Comparison of ENCODE assay signal across 8 mouse cellular contexts in genomic region chr7:100029307-100029706, GRCm38 (mm10). TPM values are rescaled to one million over a fixed set of nuclear protein-coding genes. Genes with fewer than 3 reads are reported as not detected.
DNase-seq lines count a peak whose midpoint lies in the region; ATAC-seq and TF ChIP-seq lines count a peak whose summit lies in the region.

No protein-coding gene starts in this region.

- H3K27ac ChIP-seq in hindbrain, postnatal 0 days, result no peak overlapping the region
- no peak overlapping the region for H3K27ac ChIP-seq in hindbrain, embryonic 12.5 days

- DNase-seq in hindbrain, postnatal 0 days (ENCODE audit: low spot score), result peak; percentile 62
- DNase-seq in B cell, adult 2 months, result peak; percentile 37 to 46
- DNase-seq in brain, embryonic 14.5 days (ENCODE audit: low read depth), result peak; percentile 10
- peak; percentile 15 for DNase-seq in lung, postnatal 14 days
- no peak for DNase-seq in urinary bladder, adult 18-20 months (ENCODE audit: low spot score in 2 of 2)
- DNase-seq in cerebellum, adult 8-10 months, result no peak
- no peak for DNase-seq in urinary bladder, postnatal 10 days (ENCODE audit: low spot score)

- H3K27me3 ChIP-seq in hindbrain, postnatal 0 days (ENCODE audit: insufficient read depth, low read length), result no peaks in the 10 kb centered on the region
- H3K27me3 ChIP-seq in hindbrain, embryonic 12.5 days, result no peaks in the 10 kb centered on the region

- no peak overlapping the region for H3K9ac ChIP-seq in hindbrain, postnatal 0 days (replicated peaks; ENCODE audit: low read length)
- no peak overlapping the region for H3K9ac ChIP-seq in hindbrain, embryonic 12.5 days

- no peaks in the 10 kb centered on the region for H3K9me3 ChIP-seq in hindbrain, postnatal 0 days (ENCODE audit: low read length)
- no peaks in the 10 kb centered on the region for H3K9me3 ChIP-seq in hindbrain, embryonic 12.5 days (replicated peaks)

- 40% methylated on average over 3 of the region's 3 CpGs for WGBS in hindbrain, postnatal 0 days
- WGBS in hindbrain, embryonic 12.5 days, result 41% methylated on average over 3 of the region's 3 CpGs

- no peaks in the 10 kb centered on the region for H3K36me3 ChIP-seq in hindbrain, postnatal 0 days (ENCODE audit: insufficient read depth, low read length)
- H3K36me3 ChIP-seq in hindbrain, embryonic 12.5 days, result no peaks in the 10 kb centered on the region

- no peaks in the 10 kb centered on the region for H3K4me1 ChIP-seq in hindbrain, postnatal 0 days (ENCODE audit: insufficient read depth, low read length)
- no peaks in the 10 kb centered on the region for H3K4me1 ChIP-seq in hindbrain, embryonic 12.5 days

- peak; percentile 87 for TF ChIP-seq CTCF in hindbrain, postnatal 0 days (IDR thresholded peaks at IDR 0.05; ENCODE audit: low read depth)
- TF ChIP-seq CTCF in brain, embryonic 14.5 days (IDR thresholded peaks at IDR 0.05; ENCODE audit: borderline replicate concordance, extremely low read depth, insufficient read depth, insufficient read length), result peak; percentile 71

- no peak for TF ChIP-seq POLR2A in brain, embryonic 14.5 days (IDR thresholded peaks at IDR 0.05; ENCODE audit: borderline replicate concordance, extremely low read depth, insufficient read depth, insufficient read length, poor library complexity, severe bottlenecking)

- ATAC-seq in hindbrain, postnatal 0 days, result no peak
- no peak for ATAC-seq in hindbrain, embryonic 12.5 days (ENCODE audit: low FRiP score)

- no peak overlapping the region for H3K4me2 ChIP-seq in hindbrain, postnatal 0 days (ENCODE audit: low read depth, low read length)
- no peak overlapping the region for H3K4me2 ChIP-seq in hindbrain, embryonic 12.5 days (replicated peaks)

- H3K4me3 ChIP-seq in hindbrain, postnatal 0 days (ENCODE audit: low read length), result no peak overlapping the region
- H3K4me3 ChIP-seq in hindbrain, embryonic 12.5 days, result no peak overlapping the region

RNA-seq across cellular contexts. Expression of gene Chrdl2, which starts 23.3 kb away (rescaled TPM):
- total RNA-seq in hindbrain, postnatal 0 days (2014; rRNA removed), result 0.43 and 1.8 TPM in 2 replicates
- 1.8 and 2.2 TPM in 2 replicates for polyA plus RNA-seq in hindbrain, postnatal 0 days (2015; fragmentation: Nextera tagmentation; extraction: Ambion mirVana)
- polyA plus RNA-seq in hindbrain, embryonic 12.5 days (2016; fragmentation: Nextera tagmentation; extraction: Ambion mirVana), result 0.34 and 0.42 TPM in 2 replicates
- 0.13 and 0.21 TPM in 2 replicates for polyA plus RNA-seq in brain, embryonic 14.5 days (2012; rRNA removed)

RNA-seq across cellular contexts. Expression of gene Rnf169, which starts 49.1 kb away (rescaled TPM):
- 13.9 and 14.2 TPM in 2 replicates for total RNA-seq in hindbrain, postnatal 0 days (2014; rRNA removed)
- 2.6 and 2.7 TPM in 2 replicates for polyA plus RNA-seq in hindbrain, postnatal 0 days (2015; fragmentation: Nextera tagmentation; extraction: Ambion mirVana)
- polyA plus RNA-seq in hindbrain, embryonic 12.5 days (2016; fragmentation: Nextera tagmentation; extraction: Ambion mirVana), result 6.7 and 7.0 TPM in 2 replicates
- polyA plus RNA-seq in brain, embryonic 14.5 days (2012; rRNA removed), result 6.8 and 10.1 TPM in 2 replicates

Comparison
In these comparisons a context has a peak if more than half of its experiments do, and no peak if none do; other contexts are left out.
1. DNase-seq: peak in hindbrain, postnatal 0 days (single experiment), B cell, adult 2 months (2 of 2), brain, embryonic 14.5 days (single experiment) and lung, postnatal 14 days (single experiment); none in urinary bladder, adult 18-20 months (0 of 2), cerebellum, adult 8-10 months (single experiment) and urinary bladder, postnatal 10 days (single experiment).